Mouse (Mus musculus) limb, embryonic 13.5 days (tissue): ENCODE measurements around the gene Col15a1. TPM values are rescaled to one million over a fixed set of nuclear protein-coding genes. Genes with fewer than 3 reads are reported as not detected.

Experiments used
- ATAC-seq: fragments of 200-750 bp; cut with Nextera tagmentation; 2 replicates; pipeline ENCODE4 v1.8.0; 2017; ENCODE audit warnings: low read depth, moderate number of reproducible peaks, moderate TSS enrichment; ENCODE audit not compliant: low FRiP score
- H3K27ac ChIP-seq: fragments of 300-500 bp; sonication (generic); 2 replicates; pipeline ENCODE4 v1.5.1; 2015; ENCODE audit warnings: inconsistent platforms, mild to moderate bottlenecking, moderate library complexity
- H3K27me3 ChIP-seq: fragments of 300-500 bp; sonication (generic); 2 replicates; pipeline ENCODE4 v1.6.1; 2015; ENCODE audit warnings: mild to moderate bottlenecking, inconsistent platforms
- H3K36me3 ChIP-seq: fragments of 300-500 bp; sonication (generic); 2 replicates; pipeline ENCODE4 v1.6.1; 2015; ENCODE audit warnings: inconsistent platforms, mild to moderate bottlenecking, moderate library complexity
- H3K4me1 ChIP-seq: fragments of 300-500 bp; sonication (generic); 2 replicates; pipeline ENCODE4 v1.6.1; 2015; ENCODE audit warnings: inconsistent platforms
- H3K4me2 ChIP-seq: fragments of 300-500 bp; sonication (generic); replicated peaks from 2 replicates; pipeline ENCODE4 v1.6.1; 2015; ENCODE audit warnings: inconsistent platforms, mild to moderate bottlenecking, moderate library complexity
- H3K4me3 ChIP-seq: fragments of 300-500 bp; sonication (generic); 2 replicates; pipeline ENCODE4 v1.5.1; 2015; ENCODE audit warnings: moderate library complexity, mild to moderate bottlenecking, inconsistent platforms
- H3K9ac ChIP-seq: fragments of 300-500 bp; sonication (generic); 2 replicates; pipeline ENCODE4 v1.6.1; 2015; ENCODE audit warnings: mild to moderate bottlenecking, inconsistent platforms
- H3K9me3 ChIP-seq: fragments of 300-500 bp; sonication (generic); 2 replicates; pipeline ENCODE4 v1.6.1; 2016; ENCODE audit warnings: inconsistent platforms
- WGBS: fragments of 180-500 bp; shearing (Covaris S2); methylation state at CpG from one replicate; pipeline ENCODE4 v1.1.7; 2015; 5-methylcytosine and 5-hydroxymethylcytosine counted together
- polyA plus RNA-seq: library from polyadenylated mRNA; unstranded; fragments of >200 nt; fragmentation: Nextera tagmentation; extraction: Ambion mirVana; gene quantifications from 2 replicates; pipeline ENCODE4 v1.2.1, GENCODE M21; 2015

Col15a1 gene
- polyA plus RNA-seq, 1 experiment from 2014 or later: 19.1 TPM

DNA sequence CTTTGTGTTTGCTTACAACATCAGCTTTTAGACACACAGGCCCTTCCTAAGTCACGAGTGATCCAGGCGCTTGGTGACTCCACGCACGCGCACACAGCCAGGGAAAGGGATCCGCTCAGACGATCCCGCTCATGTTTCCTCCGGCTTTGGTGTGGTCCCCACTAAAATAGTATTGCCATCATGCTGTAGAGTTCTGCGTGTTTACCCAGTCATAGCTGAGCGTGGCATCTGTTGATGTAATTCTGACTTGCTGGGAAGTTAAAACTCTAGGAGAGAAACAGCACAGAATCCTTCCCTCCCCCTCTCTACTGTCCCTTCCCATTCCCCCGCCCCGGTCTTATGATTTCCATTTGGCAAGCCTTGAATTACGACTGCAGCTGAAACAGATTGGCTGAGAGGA is 104.7 kb downstream of the Col15a1 start:
- no peak for ATAC-seq
- H3K36me3 ChIP-seq: no peaks in the 10 kb centered on the region
- no peak overlapping the region for H3K4me2 ChIP-seq
- H3K27me3 ChIP-seq: no peaks in the 10 kb centered on the region
- no peaks in the 10 kb centered on the region; the same call in 1 of the 2 replicates for H3K9me3 ChIP-seq
- H3K4me1 ChIP-seq: peaks cover 7% of the 10 kb centered on the region; the same call in 1 of the 2 replicates
- H3K9ac ChIP-seq: no peak overlapping the region
- 69% methylated on average over 14 of the region's 14 CpGs for WGBS
- H3K4me3 ChIP-seq: no peak overlapping the region
- H3K27ac ChIP-seq: no peak overlapping the region

DNA sequence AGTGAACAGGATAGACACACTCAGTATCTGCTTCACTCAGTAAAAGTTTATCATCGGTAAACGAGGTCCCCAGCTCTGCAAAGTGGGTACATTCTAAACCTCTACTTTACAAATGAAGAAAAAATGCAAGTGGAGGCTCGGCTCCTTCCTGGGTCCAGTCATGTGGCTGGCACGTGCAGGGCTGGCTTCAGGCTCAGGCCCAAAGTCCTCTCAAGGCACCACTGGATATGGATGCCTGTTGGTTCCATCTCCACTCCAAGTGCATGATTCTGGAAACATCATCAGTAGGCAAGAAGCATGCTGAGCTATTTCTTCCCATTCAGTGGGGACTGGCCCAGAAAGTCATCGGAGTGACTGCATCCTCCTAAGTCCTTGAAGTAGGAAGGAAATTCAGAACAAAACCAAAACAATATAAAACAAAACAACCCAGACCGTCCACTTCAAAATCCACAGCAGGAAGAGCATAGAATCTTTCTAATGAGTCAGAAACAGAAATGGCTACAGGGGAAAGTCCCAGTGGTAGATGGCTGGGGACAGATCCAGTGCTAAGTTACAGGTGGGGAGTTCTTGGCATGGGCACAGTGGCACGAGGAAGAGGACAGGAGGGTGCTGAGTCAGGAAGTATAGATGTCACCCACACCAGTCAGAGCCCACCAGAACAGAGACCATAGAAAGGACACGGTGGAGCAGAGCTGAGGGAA is 105.9 kb downstream of the Col15a1 start:
- H3K4me3 ChIP-seq: no peak overlapping the region
- no peak overlapping the region for H3K4me2 ChIP-seq
- 83% methylated on average over 8 of the region's 8 CpGs for WGBS
- H3K27me3 ChIP-seq: no peaks in the 10 kb centered on the region
- H3K9ac ChIP-seq: no peak overlapping the region
- H3K27ac ChIP-seq: no peak overlapping the region
- H3K36me3 ChIP-seq: no peaks in the 10 kb centered on the region
- H3K9me3 ChIP-seq: no peaks in the 10 kb centered on the region; the same call in 1 of the 2 replicates
- H3K4me1 ChIP-seq: peaks cover 7% of the 10 kb centered on the region; the same call in 1 of the 2 replicates
- no peak for ATAC-seq

DNA sequence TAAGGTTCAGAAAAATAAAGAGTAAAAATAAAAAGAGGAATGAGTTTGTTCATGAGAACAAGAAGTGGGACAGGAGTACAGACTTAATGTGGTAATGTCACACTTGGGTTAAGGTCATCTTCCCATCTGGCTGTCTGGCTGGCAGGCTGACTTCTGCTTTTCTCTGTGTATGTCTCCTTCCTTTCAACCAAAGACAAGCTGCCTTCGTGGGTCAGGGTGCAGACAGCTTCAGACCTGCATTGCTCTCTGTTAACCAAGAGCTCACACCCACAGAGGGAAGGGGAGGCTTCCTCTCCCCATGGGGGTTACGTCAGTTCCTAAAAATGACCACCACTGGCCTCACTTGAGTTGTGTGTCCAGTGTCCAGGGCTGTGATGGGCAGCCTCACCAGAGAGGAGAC is 107.5 kb downstream of the Col15a1 start:
- H3K9ac ChIP-seq: no peak overlapping the region
- ATAC-seq: no peak
- no peak overlapping the region for H3K4me2 ChIP-seq
- H3K4me1 ChIP-seq: peaks cover 7% of the 10 kb centered on the region; the same call in 1 of the 2 replicates
- 67% methylated on average over 2 of the region's 2 CpGs for WGBS
- no peaks in the 10 kb centered on the region for H3K36me3 ChIP-seq
- no peaks in the 10 kb centered on the region for H3K27me3 ChIP-seq
- H3K9me3 ChIP-seq: no peaks in the 10 kb centered on the region; the same call in 1 of the 2 replicates
- no peak overlapping the region for H3K27ac ChIP-seq
- H3K4me3 ChIP-seq: no peak overlapping the region

DNA sequence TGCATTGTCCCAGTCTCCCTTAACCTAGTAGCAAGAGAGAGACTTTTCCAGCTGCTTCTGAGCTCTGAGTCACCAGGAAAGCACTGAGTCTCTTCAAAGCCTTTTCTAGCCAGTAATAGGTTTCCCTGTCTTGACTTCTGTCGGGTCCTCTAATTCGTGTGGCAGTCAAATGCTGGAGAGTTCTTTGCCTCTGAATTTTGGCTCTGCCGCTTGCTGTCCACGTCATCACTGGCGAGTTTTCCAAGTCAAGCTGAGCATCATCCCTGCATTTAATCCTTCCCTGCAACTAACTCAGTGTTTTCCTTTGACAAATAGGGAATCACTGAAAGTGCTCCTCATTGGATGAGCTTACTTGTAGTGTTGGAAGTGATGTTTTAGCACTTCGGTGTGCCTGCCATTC is 108.5 kb downstream of the Col15a1 start:
- H3K9me3 ChIP-seq: no peaks in the 10 kb centered on the region; the same call in 1 of the 2 replicates
- WGBS: 71% methylated on average over 6 of the region's 6 CpGs
- no peaks in the 10 kb centered on the region for H3K36me3 ChIP-seq
- no peak overlapping the region for H3K9ac ChIP-seq
- peaks cover 7% of the 10 kb centered on the region; the same call in 1 of the 2 replicates for H3K4me1 ChIP-seq
- no peak overlapping the region for H3K4me2 ChIP-seq
- ATAC-seq: no peak
- no peaks in the 10 kb centered on the region for H3K27me3 ChIP-seq
- no peak overlapping the region for H3K4me3 ChIP-seq
- no peak overlapping the region for H3K27ac ChIP-seq

DNA sequence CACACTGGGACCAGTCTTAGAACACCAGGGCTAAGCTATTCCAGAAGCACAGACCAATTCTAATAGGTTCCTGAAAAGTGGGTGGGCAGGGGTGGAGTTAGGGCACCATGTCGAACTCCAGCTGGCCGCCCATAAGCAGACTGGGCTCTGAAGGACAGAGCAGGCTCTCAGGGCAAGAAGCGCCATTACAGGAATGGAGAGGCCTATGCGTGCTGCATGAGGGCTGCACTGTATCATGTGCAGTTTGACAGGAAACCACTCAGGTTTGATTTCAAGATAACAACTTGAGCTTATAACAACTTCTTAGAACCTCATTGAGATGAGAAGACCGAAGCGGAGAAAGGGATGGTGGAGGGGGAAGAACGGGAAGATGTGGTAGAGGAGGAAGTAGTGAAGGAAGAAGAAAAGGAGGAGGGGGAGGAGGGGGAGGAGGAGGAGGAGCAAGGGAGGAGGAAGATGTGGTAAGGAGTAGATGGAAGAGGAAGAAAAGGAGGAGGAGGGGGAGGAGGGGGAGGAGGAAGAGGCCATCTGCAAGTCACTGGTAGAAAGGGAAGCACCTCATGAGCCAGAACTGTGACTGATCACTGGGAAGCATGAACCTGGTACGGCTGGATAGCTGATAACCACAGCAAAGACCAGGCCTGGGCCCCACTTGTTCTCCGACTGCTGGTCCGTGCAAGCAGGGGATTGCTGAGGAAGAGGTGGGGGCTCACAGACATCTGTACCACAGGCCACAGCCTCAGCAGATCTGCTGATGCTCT is 111.8 kb downstream of the Col15a1 start:
- no peak overlapping the region for H3K9ac ChIP-seq
- WGBS: 87% methylated on average over 10 of the region's 10 CpGs
- no peaks in the 10 kb centered on the region for H3K27me3 ChIP-seq
- no peak for ATAC-seq
- no peak overlapping the region for H3K4me2 ChIP-seq
- no peak overlapping the region for H3K4me3 ChIP-seq
- no peak overlapping the region for H3K27ac ChIP-seq
- H3K4me1 ChIP-seq: peaks cover 4% of the 10 kb centered on the region; the same call in 1 of the 2 replicates
- no peaks in the 10 kb centered on the region; the same call in 1 of the 2 replicates for H3K9me3 ChIP-seq
- no peaks in the 10 kb centered on the region for H3K36me3 ChIP-seq

DNA sequence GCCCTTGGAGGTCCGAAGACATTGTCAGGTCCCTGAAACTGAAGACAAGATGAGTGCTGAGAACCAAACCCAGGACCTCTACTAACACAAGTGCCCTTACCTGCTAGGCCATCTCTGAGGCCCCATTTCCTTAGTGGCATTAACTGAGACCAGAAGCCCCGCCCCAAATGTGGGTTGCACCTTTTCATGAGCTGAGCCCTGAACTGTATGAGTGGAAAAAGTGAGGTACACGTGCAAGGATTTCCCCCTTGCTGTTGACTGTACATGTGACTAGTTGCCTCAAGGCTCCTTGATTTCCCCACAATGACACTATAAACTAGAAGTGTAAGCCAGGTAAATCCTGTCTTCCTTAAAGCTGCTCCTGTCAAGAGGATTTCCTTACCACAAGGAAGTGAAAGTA is 114.4 kb downstream of the Col15a1 start:
- H3K4me1 ChIP-seq: peaks cover 4% of the 10 kb centered on the region; the same call in 1 of the 2 replicates
- H3K4me2 ChIP-seq: no peak overlapping the region
- H3K27ac ChIP-seq: no peak overlapping the region
- WGBS: 75% methylated on average over 3 of the region's 3 CpGs
- no peak for ATAC-seq
- H3K27me3 ChIP-seq: no peaks in the 10 kb centered on the region
- no peak overlapping the region for H3K9ac ChIP-seq
- no peaks in the 10 kb centered on the region; the same call in 1 of the 2 replicates for H3K9me3 ChIP-seq
- no peaks in the 10 kb centered on the region for H3K36me3 ChIP-seq
- no peak overlapping the region for H3K4me3 ChIP-seq

DNA sequence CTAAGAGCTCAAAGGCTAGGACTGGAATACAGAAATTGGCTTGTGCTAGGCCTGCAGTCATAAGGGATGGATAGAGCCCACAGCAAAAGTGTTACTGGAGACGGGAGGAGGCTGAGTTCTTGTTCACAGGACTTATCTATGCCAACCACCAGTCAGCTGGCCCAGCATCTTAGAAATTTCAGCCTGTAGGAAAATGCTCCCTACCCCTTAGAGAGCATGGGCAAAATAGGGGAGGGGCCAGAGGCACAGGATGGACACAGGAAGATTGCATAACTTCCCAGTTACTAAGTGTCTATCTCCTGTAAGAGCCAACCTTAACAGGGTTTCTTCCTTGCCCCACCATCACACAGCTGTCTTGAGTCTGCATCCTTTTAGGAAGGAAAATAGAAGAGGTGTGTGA is 116.2 kb downstream of the Col15a1 start:
- no peak overlapping the region for H3K9ac ChIP-seq
- no peak overlapping the region for H3K4me2 ChIP-seq
- H3K9me3 ChIP-seq: no peaks in the 10 kb centered on the region
- H3K27me3 ChIP-seq: no peaks in the 10 kb centered on the region
- WGBS: 77% methylated on average over 1 of the region's 1 CpGs
- H3K27ac ChIP-seq: no peak overlapping the region
- peaks cover 4% of the 10 kb centered on the region; the same call in 1 of the 2 replicates for H3K4me1 ChIP-seq
- H3K4me3 ChIP-seq: no peak overlapping the region
- H3K36me3 ChIP-seq: no peaks in the 10 kb centered on the region
- no peak for ATAC-seq

DNA sequence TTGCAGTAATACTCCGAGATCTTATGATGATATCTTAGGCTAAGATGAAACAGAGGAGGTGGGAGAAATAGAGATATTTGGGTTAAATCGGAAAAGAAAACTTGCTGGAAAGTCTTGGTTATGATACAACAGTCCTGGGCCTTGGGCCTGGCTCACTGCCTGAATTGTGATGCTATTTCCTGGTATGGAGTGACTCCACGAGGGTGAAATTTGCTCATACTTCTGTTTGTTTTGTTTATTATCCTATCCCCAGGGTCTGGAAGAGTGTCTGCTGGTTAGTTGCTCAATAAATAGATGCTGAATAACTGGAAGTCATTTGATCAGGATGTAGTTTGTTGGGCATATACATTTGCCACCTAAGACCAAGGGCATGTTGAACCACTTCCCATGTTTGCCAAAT is 119.8 kb downstream of the Col15a1 start:
- no peak for ATAC-seq
- no peak overlapping the region for H3K9ac ChIP-seq
- H3K27me3 ChIP-seq: no peaks in the 10 kb centered on the region
- H3K27ac ChIP-seq: no peak overlapping the region
- H3K36me3 ChIP-seq: no peaks in the 10 kb centered on the region
- no peaks in the 10 kb centered on the region for H3K4me1 ChIP-seq
- H3K4me2 ChIP-seq: no peak overlapping the region
- 80% methylated on average over 3 of the region's 3 CpGs for WGBS
- H3K4me3 ChIP-seq: no peak overlapping the region
- no peaks in the 10 kb centered on the region for H3K9me3 ChIP-seq

DNA sequence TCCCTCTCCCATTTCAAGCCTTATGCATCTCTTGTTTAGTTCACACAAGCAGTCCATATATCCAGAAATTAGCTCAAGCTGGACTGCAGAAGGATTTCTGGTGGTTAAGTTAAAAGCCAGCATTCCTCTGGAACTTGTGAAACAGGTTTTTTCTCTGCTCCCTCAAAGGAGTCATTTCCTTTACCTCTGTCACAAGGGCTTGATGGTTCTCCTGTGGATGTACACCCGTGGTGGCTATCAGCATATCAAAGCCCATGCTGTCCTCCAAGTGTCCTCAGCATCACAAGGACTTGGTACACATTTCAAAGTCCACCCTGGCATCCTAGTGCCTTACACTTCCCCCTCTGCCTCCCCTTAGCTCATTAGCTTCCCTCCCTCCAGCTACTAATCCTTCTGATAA is 121.3 kb downstream of the Col15a1 start:
- H3K27me3 ChIP-seq: no peaks in the 10 kb centered on the region
- H3K4me1 ChIP-seq: no peaks in the 10 kb centered on the region
- 5% methylated on average over 1 of the region's 1 CpGs for WGBS
- no peaks in the 10 kb centered on the region for H3K9me3 ChIP-seq
- H3K4me2 ChIP-seq: no peak overlapping the region
- no peak overlapping the region for H3K27ac ChIP-seq
- H3K9ac ChIP-seq: no peak overlapping the region
- H3K4me3 ChIP-seq: no peak overlapping the region
- ATAC-seq: no peak
- no peaks in the 10 kb centered on the region for H3K36me3 ChIP-seq

DNA sequence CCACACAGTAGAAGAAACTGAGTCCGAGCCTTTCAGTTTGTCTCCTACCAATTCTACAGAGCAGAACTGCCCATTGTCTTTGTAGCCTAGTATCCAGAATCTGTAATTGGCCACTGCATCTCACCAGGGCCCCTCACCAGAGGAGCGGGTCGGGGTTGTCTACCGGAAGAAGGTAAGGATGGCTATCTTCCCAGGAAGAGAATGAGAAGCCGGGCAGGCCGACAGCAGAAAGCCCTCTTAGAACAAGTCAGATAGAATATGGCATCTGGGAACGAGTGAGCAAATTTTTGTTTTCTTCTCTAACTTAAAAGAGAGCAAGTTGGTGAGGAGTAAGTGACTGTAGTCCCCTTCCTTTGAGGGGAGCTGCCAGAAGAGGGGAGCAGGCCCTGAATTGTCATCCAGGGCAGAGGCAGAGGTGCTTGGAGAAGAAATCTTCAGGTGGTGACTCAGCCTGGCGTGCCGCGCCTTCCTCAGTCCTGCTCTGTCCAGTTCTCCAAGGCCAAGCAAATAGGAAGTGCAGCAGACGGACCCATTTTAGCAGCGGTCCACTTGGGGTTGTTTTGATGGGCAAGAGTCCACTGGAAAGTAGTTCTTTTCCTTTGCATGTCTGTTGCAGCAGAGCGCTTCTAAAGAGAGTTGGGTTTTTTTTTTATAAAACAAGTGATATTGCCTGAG is 122.6 kb downstream of the Col15a1 start:
- no peak overlapping the region for H3K27ac ChIP-seq
- ATAC-seq: no peak

DNA sequence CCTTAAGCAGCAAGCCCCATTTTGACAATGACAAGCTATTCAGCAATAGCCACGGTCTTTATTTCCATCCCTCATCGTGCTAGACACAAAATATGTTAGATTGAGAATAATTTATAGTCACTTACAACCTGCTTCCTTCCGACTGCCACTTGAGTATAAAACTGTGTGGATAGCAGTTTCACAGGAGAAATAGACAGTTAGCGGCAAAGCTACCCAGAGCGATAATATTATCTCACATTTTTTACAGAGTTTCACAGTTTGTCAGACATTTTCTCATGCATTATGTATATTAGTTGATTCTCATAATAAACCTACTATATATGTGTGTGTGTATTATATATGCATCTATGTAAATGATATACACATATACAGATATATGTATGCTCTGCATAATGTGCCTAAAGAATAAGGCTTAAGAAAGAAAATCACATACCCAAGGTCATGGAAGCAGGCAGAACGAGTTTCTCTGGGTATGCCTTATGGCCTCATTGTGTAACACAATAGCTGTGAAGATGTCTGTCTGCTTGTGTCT is 124.9 kb downstream of the Col15a1 start:
- 82% methylated on average over 6 of the region's 6 CpGs for WGBS
- no peak overlapping the region for H3K9ac ChIP-seq
- no peak overlapping the region for H3K4me2 ChIP-seq
- no peak overlapping the region for H3K4me3 ChIP-seq
- no peak overlapping the region for H3K27ac ChIP-seq
- H3K36me3 ChIP-seq: no peaks in the 10 kb centered on the region
- ATAC-seq: no peak
- H3K4me1 ChIP-seq: no peaks in the 10 kb centered on the region
- H3K9me3 ChIP-seq: no peaks in the 10 kb centered on the region
- H3K27me3 ChIP-seq: no peaks in the 10 kb centered on the region

More for the DNA sequence above, 122.6 kb downstream of the Col15a1 start:
- H3K4me2 ChIP-seq: no peak overlapping the region
- H3K27me3 ChIP-seq: no peaks in the 10 kb centered on the region
- no peak overlapping the region for H3K9ac ChIP-seq
- H3K36me3 ChIP-seq: no peaks in the 10 kb centered on the region
- 91% methylated on average over 13 of the region's 13 CpGs for WGBS
- H3K4me1 ChIP-seq: no peaks in the 10 kb centered on the region
- no peak overlapping the region for H3K4me3 ChIP-seq
- H3K9me3 ChIP-seq: no peaks in the 10 kb centered on the region

DNA sequence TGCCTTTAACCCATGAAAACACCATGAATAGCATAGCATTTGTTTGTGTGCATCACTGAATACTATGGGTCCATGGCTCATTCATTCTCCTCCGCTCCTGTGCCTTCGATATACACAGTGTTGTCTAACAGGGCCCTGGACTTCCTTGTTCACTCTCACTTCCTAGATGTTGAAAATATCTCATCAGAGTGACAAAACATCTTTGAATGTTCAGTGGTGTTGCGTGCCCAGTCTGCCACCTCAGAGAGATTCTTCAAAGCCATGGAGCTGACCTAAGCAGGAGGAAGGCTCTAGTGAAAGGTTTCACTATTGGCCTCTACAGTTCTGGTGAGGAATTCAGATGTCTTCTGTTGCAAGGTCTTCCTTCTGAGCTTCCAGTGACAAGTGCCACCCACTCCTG is 125.6 kb downstream of the Col15a1 start:
- WGBS: 96% methylated on average over 3 of the region's 3 CpGs
- Histone ChIP-seq H3K9me3 (no peaks in the 10 kb centered on the region), H3K27me3 (no peaks in the 10 kb centered on the region), H3K4me3 (no peak overlapping the region), H3K27ac (no peak overlapping the region), H3K9ac (no peak overlapping the region), H3K4me1 (no peaks in the 10 kb centered on the region), H3K36me3 (no peaks in the 10 kb centered on the region), H3K4me2 (no peak overlapping the region)
- ATAC-seq: no peak
